Mouse (Mus musculus): ENCODE measurements at regions not wholly inside any gene's neighbourhood (a gene's known extent, or its start where the extent isn't known, plus 50 kb on each side); places are given as distances from the start of the nearest gene placed in this dataset.

- Histone ChIP-seq H3K27ac (ENCODE audit: low read depth, low read length) (no peak overlapping the region), H3K27me3 (ENCODE audit: insufficient read depth, low read length) (no peaks in the 10 kb centered on the region), H3K36me3 (ENCODE audit: insufficient read depth, low read length) (no peaks in the 10 kb centered on the region), H3K4me3 (ENCODE audit: low read depth, low read length) (no peak overlapping the region), H3K4me2 (ENCODE audit: low read depth, low read length, poor library complexity, severe bottlenecking) (no peak overlapping the region), H3K9me3 (ENCODE audit: low read length) (no peaks in the 10 kb centered on the region), H3K4me1 (ENCODE audit: insufficient read depth, low read length) (no peaks in the 10 kb centered on the region), H3K9ac (replicated peaks; ENCODE audit: low read length, poor library complexity, severe bottlenecking) (no peak overlapping the region)
- no peak for TF ChIP-seq CTCF (IDR thresholded peaks at IDR 0.05)
- ATAC-seq (ENCODE audit: low FRiP score) (no peak), DNase-seq (ENCODE audit: low spot score) (no peak)
- WGBS = 77% methylated on average over 2 of the region's 2 CpGs
These were observed 182.7 kb upstream of the Sox4 start for GRCm38 (mm10) chr13:29136231-29136630.

- Histone ChIP-seq H3K4me1 (ENCODE audit: insufficient read depth, low read length) (no peaks in the 10 kb centered on the region), H3K27me3 (ENCODE audit: insufficient read depth, low read length) (no peaks in the 10 kb centered on the region), H3K36me3 (ENCODE audit: insufficient read depth, low read length) (no peaks in the 10 kb centered on the region), H3K4me3 (ENCODE audit: low read depth, low read length) (no peak overlapping the region), H3K27ac (ENCODE audit: low read depth, low read length) (no peak overlapping the region), H3K9me3 (ENCODE audit: low read length) (no peaks in the 10 kb centered on the region), H3K4me2 (ENCODE audit: low read depth, low read length, poor library complexity, severe bottlenecking) (no peak overlapping the region), H3K9ac (replicated peaks; ENCODE audit: low read length, poor library complexity, severe bottlenecking) (no peak overlapping the region)
- DNase-seq (ENCODE audit: low spot score) (no peak), ATAC-seq (ENCODE audit: low FRiP score) (no peak)
- no peak for TF ChIP-seq CTCF (IDR thresholded peaks at IDR 0.05)
These were observed 174.0 kb upstream of the Sox4 start for GRCm38 (mm10) chr13:29127499-29127898.

GRCm38 (mm10) chr13:29123477-29123876, 170.0 kb upstream of the Sox4 start:
- ATAC-seq (ENCODE audit: low FRiP score) (no peak), DNase-seq (ENCODE audit: low spot score) (peak; percentile 38)
- H3K9me3 ChIP-seq (ENCODE audit: low read length) = no peaks in the 10 kb centered on the region
- H3K4me3 ChIP-seq (ENCODE audit: low read depth, low read length) = no peak overlapping the region
- H3K27ac ChIP-seq (ENCODE audit: low read depth, low read length) = no peak overlapping the region
- H3K27me3 ChIP-seq (ENCODE audit: insufficient read depth, low read length) = no peaks in the 10 kb centered on the region
- H3K4me2 ChIP-seq (ENCODE audit: low read depth, low read length, poor library complexity, severe bottlenecking) = no peak overlapping the region
- H3K9ac ChIP-seq (replicated peaks; ENCODE audit: low read length, poor library complexity, severe bottlenecking) = no peak overlapping the region
- 60% methylated on average over 7 of the region's 7 CpGs for WGBS
- H3K4me1 ChIP-seq (ENCODE audit: insufficient read depth, low read length) = no peaks in the 10 kb centered on the region
- TF ChIP-seq CTCF (IDR thresholded peaks at IDR 0.05) = no peak
- H3K36me3 ChIP-seq (ENCODE audit: insufficient read depth, low read length) = no peaks in the 10 kb centered on the region

GRCm38 (mm10) chr13:29121121-29121520, 167.6 kb upstream of the Sox4 start:
- H3K27ac ChIP-seq (ENCODE audit: low read depth, low read length) = no peak overlapping the region
- no peak for TF ChIP-seq CTCF (IDR thresholded peaks at IDR 0.05)
- WGBS = 90% methylated on average over 5 of the region's 5 CpGs
- no peaks in the 10 kb centered on the region for H3K9me3 ChIP-seq (ENCODE audit: low read length)
- H3K4me1 ChIP-seq (ENCODE audit: insufficient read depth, low read length) = no peaks in the 10 kb centered on the region
- no peak overlapping the region for H3K4me3 ChIP-seq (ENCODE audit: low read depth, low read length)
- H3K27me3 ChIP-seq (ENCODE audit: insufficient read depth, low read length) = no peaks in the 10 kb centered on the region
- no peaks in the 10 kb centered on the region for H3K36me3 ChIP-seq (ENCODE audit: insufficient read depth, low read length)
- no peak overlapping the region for H3K4me2 ChIP-seq (ENCODE audit: low read depth, low read length, poor library complexity, severe bottlenecking)
- no peak for DNase-seq (ENCODE audit: low spot score)
- ATAC-seq (ENCODE audit: low FRiP score) = no peak
- H3K9ac ChIP-seq (replicated peaks; ENCODE audit: low read length, poor library complexity, severe bottlenecking) = no peak overlapping the region

- Histone ChIP-seq H3K9me3 (ENCODE audit: low read length) (no peaks in the 10 kb centered on the region), H3K4me1 (ENCODE audit: insufficient read depth, low read length) (no peaks in the 10 kb centered on the region), H3K9ac (replicated peaks; ENCODE audit: low read length, poor library complexity, severe bottlenecking) (no peak overlapping the region), H3K27me3 (ENCODE audit: insufficient read depth, low read length) (no peaks in the 10 kb centered on the region), H3K27ac (ENCODE audit: low read depth, low read length) (no peak overlapping the region), H3K4me2 (ENCODE audit: low read depth, low read length, poor library complexity, severe bottlenecking) (no peak overlapping the region), H3K36me3 (ENCODE audit: insufficient read depth, low read length) (no peaks in the 10 kb centered on the region), H3K4me3 (ENCODE audit: low read depth, low read length) (no peak overlapping the region)
- WGBS = 83% methylated on average over 1 of the region's 1 CpGs
- no peak for TF ChIP-seq CTCF (IDR thresholded peaks at IDR 0.05)
- ATAC-seq (ENCODE audit: low FRiP score) = no peak
- DNase-seq (ENCODE audit: low spot score) = no peak
These were observed 165.8 kb upstream of the Sox4 start for GRCm38 (mm10) chr13:29119357-29119756.

- 84% methylated on average over 3 of the region's 3 CpGs for WGBS
- Histone ChIP-seq H3K4me3 (ENCODE audit: low read depth, low read length) (no peak overlapping the region), H3K27me3 (ENCODE audit: insufficient read depth, low read length) (no peaks in the 10 kb centered on the region), H3K4me2 (ENCODE audit: low read depth, low read length, poor library complexity, severe bottlenecking) (no peak overlapping the region), H3K9me3 (ENCODE audit: low read length) (no peaks in the 10 kb centered on the region), H3K9ac (replicated peaks; ENCODE audit: low read length, poor library complexity, severe bottlenecking) (no peak overlapping the region), H3K27ac (ENCODE audit: low read depth, low read length) (no peak overlapping the region), H3K36me3 (ENCODE audit: insufficient read depth, low read length) (no peaks in the 10 kb centered on the region), H3K4me1 (ENCODE audit: insufficient read depth, low read length) (no peaks in the 10 kb centered on the region)
- TF ChIP-seq CTCF (IDR thresholded peaks at IDR 0.05) = no peak
- ATAC-seq (ENCODE audit: low FRiP score) (no peak), DNase-seq (ENCODE audit: low spot score) (no peak)
These were observed 161.5 kb upstream of the Sox4 start for GRCm38 (mm10) chr13:29114998-29115495.

Data from midbrain, postnatal 0 days (tissue).